Mouse (Mus musculus) right cerebral cortex, postnatal 14 days (tissue): ENCODE results near the gene Gm49325.
"Not testable (repeated sequence)": the region's sequence is repeated elsewhere in the genome, so short reads cannot be mapped to it uniquely, and the experiment has no call there.

ENCODE experiments used
- DNase-seq: peaks from one replicate; pipeline ENCODE4 v3.0.0; 2022

The Gm49325 gene

DNA sequence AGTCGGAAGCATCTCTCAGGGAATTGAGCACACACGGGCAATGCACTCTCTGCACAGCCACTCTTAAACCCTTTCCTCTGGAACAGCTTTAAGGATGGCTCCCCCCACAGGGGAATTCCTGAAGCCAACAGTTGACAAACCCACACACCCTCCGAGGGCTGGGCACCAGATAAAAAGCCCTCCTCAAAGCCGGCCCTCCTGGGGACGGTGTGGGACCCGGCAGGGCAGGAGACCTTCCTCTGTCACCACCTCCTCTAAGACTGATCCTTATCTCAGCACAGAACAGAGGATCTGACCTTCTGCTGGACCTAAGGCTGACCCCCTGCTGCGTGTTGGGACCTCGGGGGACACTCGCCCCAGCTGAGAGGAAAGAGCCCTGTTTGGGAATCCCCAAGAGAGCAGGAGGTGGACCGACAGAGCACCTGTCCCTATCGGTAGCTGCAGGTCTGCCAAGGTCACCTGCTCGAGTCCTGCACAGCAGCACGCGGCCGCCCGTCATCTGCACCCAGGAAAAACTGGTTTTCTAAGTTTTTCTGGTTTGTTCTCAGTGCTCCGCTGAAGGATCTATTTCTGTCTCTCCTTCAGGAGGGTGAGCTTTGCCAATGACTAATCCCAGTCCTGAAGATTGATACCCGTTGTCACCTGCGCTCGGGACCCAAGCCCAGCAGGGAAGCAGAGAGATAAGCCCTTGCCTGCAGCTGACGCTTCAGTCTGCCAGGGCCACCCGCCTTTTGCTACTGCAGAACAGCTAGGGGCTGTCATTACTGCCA, 80.1 kb downstream of the Gm49325 start, which contains the start of gene Tspear:
Tspear (plus strand) TSS at position 675 of the 770 bp plus-strand sequence.
- DNase-seq = no peak

DNA sequence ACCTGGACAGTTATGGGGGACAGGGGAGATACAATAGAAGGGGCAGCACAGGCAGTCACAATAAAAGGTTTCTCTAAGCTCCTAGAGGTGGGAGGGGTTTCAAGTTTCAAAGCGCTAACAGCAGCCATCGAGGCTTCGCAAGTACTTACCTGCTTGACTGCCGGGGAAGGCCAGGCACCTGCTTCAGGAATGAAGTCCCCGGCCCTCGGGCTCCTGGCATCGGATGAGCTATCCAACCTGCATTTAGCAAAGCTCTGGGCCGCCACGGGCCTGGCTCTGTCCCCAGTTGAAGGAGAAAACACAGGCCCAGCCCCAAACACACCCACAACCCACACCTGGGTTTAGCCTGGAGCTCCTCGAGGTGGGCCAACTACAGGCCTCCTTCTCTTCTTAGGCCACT, 81.0 kb downstream of the Gm49325 start:
- no peak for DNase-seq

GRCm38 (mm10) chr10:77690356-77690807, 84.4 kb downstream of the Gm49325 start, which contains the start of gene Gm19402:
TSS of gene Gm19402 (minus strand) at chr10:77690757.
- not testable (repeated sequence) for DNase-seq
